Mouse (Mus musculus): ENCODE measurements around the gene Hist1h4f. TPM values are rescaled to one million over a fixed set of nuclear protein-coding genes. Genes with fewer than 3 reads are reported as not detected.
"Not testable (repeated sequence)": the region's sequence is repeated elsewhere in the genome, so short reads cannot be mapped to it uniquely, and the experiment has no call there.

Hist1h4f gene
- polyA plus RNA-seq, 1 experiment from 2014 or later = 0.94 TPM

- Histone ChIP-seq H3K9me3 (ENCODE audit: control insufficient read depth, low read length) (no peaks in the 10 kb centered on the region), H3K27me3 (ENCODE audit: control insufficient read depth, insufficient read depth, low read length) (no peaks in the 10 kb centered on the region), H3K4me3 (ENCODE audit: low read depth, low read length) (no peak within 1 kb of the TSS), H3K4me2 (ENCODE audit: low read depth) (peak within 1 kb of the TSS; percentile 57; the same call in 1 of the 2 replicates), H3K27ac (ENCODE audit: low read depth, low read length) (peak within 1 kb of the TSS; percentile 85), H3K4me1 (ENCODE audit: control insufficient read depth, insufficient read depth, low read length) (peaks cover 3% of the 10 kb centered on the region; the same call in 1 of the 2 replicates), H3K36me3 (ENCODE audit: control insufficient read depth, insufficient read depth, low read length) (no peaks in the 10 kb centered on the region), H3K9ac (ENCODE audit: low read length) (no peak within 1 kb of the TSS; the same call in none of the 2 replicates)
- no peak for ATAC-seq (ENCODE audit: insufficient read depth, low FRiP score, low TSS enrichment)
- no peak for DNase-seq (ENCODE audit: low spot score)
These were observed 1.5 kb upstream of the Hist1h4f start, which contains the start of gene Hist1h1d for GRCm38 (mm10) chr13:23552962-23553361. Hist1h1d (plus strand) TSS chr13:23553262.

GRCm38 (mm10) chr13:23551931-23552914 lies 775 bp upstream of the Hist1h4f start:
- peak overlapping the region; percentile 85 for H3K27ac ChIP-seq (ENCODE audit: low read depth, low read length)
- DNase-seq (ENCODE audit: low spot score) (no peak), ATAC-seq (ENCODE audit: insufficient read depth, low FRiP score, low TSS enrichment) (no peak)
- H3K36me3 ChIP-seq (ENCODE audit: control insufficient read depth, insufficient read depth, low read length) = no peaks in the 10 kb centered on the region
- peaks cover 3% of the 10 kb centered on the region; the same call in 1 of the 2 replicates for H3K4me1 ChIP-seq (ENCODE audit: control insufficient read depth, insufficient read depth, low read length)
- 56% methylated on average over 8 of the region's 8 CpGs for WGBS
- H3K9me3 ChIP-seq (ENCODE audit: control insufficient read depth, low read length) = no peaks in the 10 kb centered on the region
- H3K4me2 ChIP-seq (ENCODE audit: low read depth) = peak overlapping the region; percentile 57
- H3K9ac ChIP-seq (ENCODE audit: low read length) = peak overlapping the region; percentile 63
- H3K27me3 ChIP-seq (ENCODE audit: control insufficient read depth, insufficient read depth, low read length) = no peaks in the 10 kb centered on the region
- H3K4me3 ChIP-seq (ENCODE audit: low read depth, low read length) = peak overlapping the region; percentile 40

GRCm38 (mm10) chr13:23550761-23551145 lies 695 bp downstream of the Hist1h4f start:
- no peaks in the 10 kb centered on the region for H3K27me3 ChIP-seq (ENCODE audit: control insufficient read depth, insufficient read depth, low read length)
- peaks cover 5% of the 10 kb centered on the region; the same call in 1 of the 2 replicates for H3K4me1 ChIP-seq (ENCODE audit: control insufficient read depth, insufficient read depth, low read length)
- H3K4me3 ChIP-seq (ENCODE audit: low read depth, low read length) = peak overlapping the region; percentile 40
- H3K36me3 ChIP-seq (ENCODE audit: control insufficient read depth, insufficient read depth, low read length) = no peaks in the 10 kb centered on the region
- peak overlapping the region; percentile 85 for H3K27ac ChIP-seq (ENCODE audit: low read depth, low read length)
- no peaks in the 10 kb centered on the region for H3K9me3 ChIP-seq (ENCODE audit: control insufficient read depth, low read length)
- 5% methylated on average over 3 of the region's 3 CpGs for WGBS
- peak overlapping the region; percentile 63 for H3K9ac ChIP-seq (ENCODE audit: low read length)
- ATAC-seq (ENCODE audit: insufficient read depth, low FRiP score, low TSS enrichment) (no peak), DNase-seq (ENCODE audit: low spot score) (peak; percentile 23)
- H3K4me2 ChIP-seq (ENCODE audit: low read depth) = peak overlapping the region; percentile 57

GRCm38 (mm10) chr13:23546694-23547093 lies 4.8 kb downstream of the Hist1h4f start:
- Histone ChIP-seq H3K4me2 (ENCODE audit: low read depth) (no peak overlapping the region), H3K36me3 (ENCODE audit: control insufficient read depth, insufficient read depth, low read length) (no peaks in the 10 kb centered on the region), H3K9ac (ENCODE audit: low read length) (no peak overlapping the region), H3K4me1 (ENCODE audit: control insufficient read depth, insufficient read depth, low read length) (peaks cover 6% of the 10 kb centered on the region; the same call in 1 of the 2 replicates), H3K9me3 (ENCODE audit: control insufficient read depth, low read length) (no peaks in the 10 kb centered on the region), H3K27me3 (ENCODE audit: control insufficient read depth, insufficient read depth, low read length) (no peaks in the 10 kb centered on the region), H3K27ac (ENCODE audit: low read depth, low read length) (0 out of 2 replicates have a peak overlapping the region, but pooled peaks have one; percentile 1), H3K4me3 (ENCODE audit: low read depth, low read length) (no peak overlapping the region)
- no peak for ATAC-seq (ENCODE audit: insufficient read depth, low FRiP score, low TSS enrichment)
- WGBS = 85% methylated on average over 5 of the region's 5 CpGs
- no peak for DNase-seq (ENCODE audit: low spot score)

- peak overlapping the region; percentile 36 for H3K4me2 ChIP-seq (ENCODE audit: low read depth)
- peak overlapping the region; percentile 63 for H3K9ac ChIP-seq (ENCODE audit: low read length)
- not testable (repeated sequence) for H3K27me3 ChIP-seq (ENCODE audit: control insufficient read depth, insufficient read depth, low read length); ATAC-seq (ENCODE audit: insufficient read depth, low FRiP score, low TSS enrichment); DNase-seq (ENCODE audit: low spot score); H3K9me3 ChIP-seq (ENCODE audit: control insufficient read depth, low read length); H3K4me1 ChIP-seq (ENCODE audit: control insufficient read depth, insufficient read depth, low read length); H3K36me3 ChIP-seq (ENCODE audit: control insufficient read depth, insufficient read depth, low read length)
- WGBS = under 1% methylated on average over 8 of the region's 14 CpGs
- H3K27ac ChIP-seq (ENCODE audit: low read depth, low read length) = peak overlapping the region; percentile 87
- H3K4me3 ChIP-seq (ENCODE audit: low read depth, low read length) = peak overlapping the region; percentile 42
These were observed 6.7 kb downstream of the Hist1h4f start for GRCm38 (mm10) chr13:23544787-23545120.

- Histone ChIP-seq H3K4me2 (ENCODE audit: low read depth) (peak within 1 kb of the TSS; percentile 72), H3K27ac (ENCODE audit: low read depth, low read length) (peak within 1 kb of the TSS; percentile 87), H3K4me1 (ENCODE audit: control insufficient read depth, insufficient read depth, low read length) (peaks cover 3% of the 10 kb centered on the region; the same call in 1 of the 2 replicates), H3K4me3 (ENCODE audit: low read depth, low read length) (peak within 1 kb of the TSS; percentile 42), H3K36me3 (ENCODE audit: control insufficient read depth, insufficient read depth, low read length) (no peaks in the 10 kb centered on the region), H3K9me3 (ENCODE audit: control insufficient read depth, low read length) (no peaks in the 10 kb centered on the region), H3K9ac (ENCODE audit: low read length) (peak within 1 kb of the TSS; percentile 65), H3K27me3 (ENCODE audit: control insufficient read depth, insufficient read depth, low read length) (no peaks in the 10 kb centered on the region)
- under 1% methylated on average over 24 of the region's 45 CpGs for WGBS
- DNase-seq (ENCODE audit: low spot score) (peak; percentile 67), ATAC-seq (ENCODE audit: insufficient read depth, low FRiP score, low TSS enrichment) (peak; percentile 93)
These were observed 7.3 kb downstream of the Hist1h4f start, which contains the start of gene Hist1h3f for GRCm38 (mm10) chr13:23543965-23544786. Hist1h3f (plus strand) TSS chr13:23544052.

- Histone ChIP-seq H3K4me2 (ENCODE audit: low read depth) (peak within 1 kb of the TSS; percentile 72), H3K27ac (ENCODE audit: low read depth, low read length) (peak within 1 kb of the TSS; percentile 87), H3K4me3 (ENCODE audit: low read depth, low read length) (peak within 1 kb of the TSS; percentile 42), H3K9ac (ENCODE audit: low read length) (peak within 1 kb of the TSS; percentile 65)
- peak; percentile 88 for ATAC-seq (ENCODE audit: insufficient read depth, low FRiP score, low TSS enrichment)
- peak; percentile 74 for DNase-seq (ENCODE audit: low spot score)
- H3K9me3 ChIP-seq (ENCODE audit: control insufficient read depth, low read length); H3K4me1 ChIP-seq (ENCODE audit: control insufficient read depth, insufficient read depth, low read length); H3K36me3 ChIP-seq (ENCODE audit: control insufficient read depth, insufficient read depth, low read length); H3K27me3 ChIP-seq (ENCODE audit: control insufficient read depth, insufficient read depth, low read length): not testable (repeated sequence)
- WGBS = under 1% methylated on average over 21 of the region's 42 CpGs
These were observed 8.3 kb downstream of the Hist1h4f start, which contains the start of gene Hist1h2bh for GRCm38 (mm10) chr13:23542999-23543607. Hist1h2bh (minus strand) TSS chr13:23543392.
